Mouse (Mus musculus): ENCODE measurements around the gene Poc1b. TPM values are rescaled to one million over a fixed set of nuclear protein-coding genes. Genes with fewer than 3 reads are reported as not detected.

Gene Poc1b
- total and polyA plus RNA-seq, 3 experiments, result 5.6 to 54.0 (median 17.4) TPM

DNA sequence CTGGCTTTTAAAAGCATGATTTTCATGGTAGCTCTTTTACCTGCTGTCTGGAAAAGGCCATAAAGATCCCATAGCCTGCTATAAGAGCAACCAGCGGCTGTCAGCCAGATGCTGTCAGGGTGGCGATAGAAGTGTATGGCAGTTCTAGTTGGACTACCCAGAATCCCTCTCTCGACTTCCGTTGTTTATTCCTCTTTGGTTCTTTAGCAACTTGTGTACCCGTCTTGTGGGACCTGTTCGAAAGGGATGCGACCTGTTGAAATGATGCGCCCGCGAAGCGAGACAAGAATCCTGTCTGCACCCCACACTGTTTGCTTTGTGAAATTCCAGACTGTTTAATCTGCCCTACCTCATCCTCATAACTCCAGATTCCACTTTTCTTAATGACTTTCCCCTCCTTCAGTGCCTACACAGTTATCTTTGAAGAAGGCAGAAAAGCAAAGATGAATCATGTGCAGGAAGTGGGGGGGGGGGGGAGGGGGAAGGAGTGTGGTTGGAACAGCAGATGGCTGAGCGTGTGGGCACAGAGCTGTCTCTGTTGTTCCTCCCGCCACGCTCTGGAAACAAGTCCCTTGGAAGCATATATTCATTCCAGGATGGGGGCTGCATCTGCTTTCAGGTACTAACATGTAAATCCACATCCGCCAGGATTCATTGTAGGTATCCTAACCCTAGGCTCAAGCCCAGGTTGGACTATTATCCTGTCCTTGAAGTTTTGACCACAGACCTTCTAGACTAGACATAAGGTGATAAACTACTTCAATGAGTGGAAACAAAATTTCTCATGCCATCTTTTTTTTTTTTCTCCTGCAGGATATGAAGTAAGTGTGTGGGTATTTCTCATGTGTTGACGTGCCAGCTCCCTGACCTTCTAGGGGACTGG is 135.2 kb downstream of the Poc1b start:
- Histone ChIP-seq H3K9me3 (replicated peaks) (peaks cover 10% of the 10 kb centered on the region), H3K27me3 (ENCODE audit: insufficient read depth, low read length) (no peaks in the 10 kb centered on the region), H3K36me3 (replicated peaks) (no peaks in the 10 kb centered on the region), H3K4me1 (ENCODE audit: insufficient read depth, low read depth, low read length) (no peaks in the 10 kb centered on the region), H3K4me3 (ENCODE audit: low read depth, low read length) (no peak overlapping the region)
- TF ChIP-seq GATA1 (IDR thresholded peaks at IDR 0.05; ENCODE audit: borderline replicate concordance, low read length) (no peak), GATA2 (IDR thresholded peaks at IDR 0.05; ENCODE audit: borderline replicate concordance, low read depth, low read length) (no peak), CTCF (IDR thresholded peaks at IDR 0.05; ENCODE audit: low read depth, low read length) (no peak), TAL1 (conservative IDR thresholded peaks at IDR 0.05; ENCODE audit: low read depth, low read length) (no peak), POLR2AphosphoS5 (IDR thresholded peaks at IDR 0.05; ENCODE audit: insufficient replicate concordance, low read depth, low read length) (no peak)
- no peak for ATAC-seq (ENCODE audit: extremely low read depth, insufficient number of reproducible peaks, low FRiP score, poor library complexity, severe bottlenecking)
- DNase-seq (ENCODE audit: low spot score), result no peak

DNA sequence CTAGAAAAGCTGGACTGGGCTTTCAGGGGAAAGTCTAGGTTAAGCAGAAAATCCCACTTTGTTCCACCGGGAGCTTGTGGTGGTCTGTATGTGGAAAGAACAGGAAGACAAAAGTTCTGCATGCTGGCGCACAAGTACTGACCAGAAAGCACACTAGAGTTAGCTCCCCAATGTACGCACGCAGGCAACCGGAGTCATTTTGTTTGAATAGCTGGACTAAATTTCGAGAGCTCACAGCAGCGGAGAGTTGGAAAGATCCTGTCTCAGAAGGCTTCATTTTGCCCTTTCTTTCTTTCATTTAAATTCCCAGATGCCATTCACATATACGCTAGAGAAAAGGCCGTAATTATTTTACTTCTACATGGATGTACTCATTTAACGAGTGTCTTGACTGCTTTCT is 135.9 kb downstream of the Poc1b start:
- H3K9me3 ChIP-seq (replicated peaks), result peaks cover 8% of the 10 kb centered on the region
- H3K36me3 ChIP-seq (replicated peaks), result no peaks in the 10 kb centered on the region
- TF ChIP-seq POLR2AphosphoS5 (IDR thresholded peaks at IDR 0.05; ENCODE audit: insufficient replicate concordance, low read depth, low read length) (no peak), TAL1 (conservative IDR thresholded peaks at IDR 0.05; ENCODE audit: low read depth, low read length) (no peak), GATA1 (IDR thresholded peaks at IDR 0.05; ENCODE audit: borderline replicate concordance, low read length) (no peak), GATA2 (IDR thresholded peaks at IDR 0.05; ENCODE audit: borderline replicate concordance, low read depth, low read length) (no peak), CTCF (IDR thresholded peaks at IDR 0.05; ENCODE audit: low read depth, low read length) (no peak)
- H3K4me1 ChIP-seq (ENCODE audit: insufficient read depth, low read depth, low read length), result no peaks in the 10 kb centered on the region
- no peak for DNase-seq (ENCODE audit: low spot score)
- no peaks in the 10 kb centered on the region for H3K27me3 ChIP-seq (ENCODE audit: insufficient read depth, low read length)
- ATAC-seq (ENCODE audit: extremely low read depth, insufficient number of reproducible peaks, low FRiP score, poor library complexity, severe bottlenecking), result no peak; the same call in 1 of the 2 replicates
- H3K4me3 ChIP-seq (ENCODE audit: low read depth, low read length), result no peak overlapping the region

DNA sequence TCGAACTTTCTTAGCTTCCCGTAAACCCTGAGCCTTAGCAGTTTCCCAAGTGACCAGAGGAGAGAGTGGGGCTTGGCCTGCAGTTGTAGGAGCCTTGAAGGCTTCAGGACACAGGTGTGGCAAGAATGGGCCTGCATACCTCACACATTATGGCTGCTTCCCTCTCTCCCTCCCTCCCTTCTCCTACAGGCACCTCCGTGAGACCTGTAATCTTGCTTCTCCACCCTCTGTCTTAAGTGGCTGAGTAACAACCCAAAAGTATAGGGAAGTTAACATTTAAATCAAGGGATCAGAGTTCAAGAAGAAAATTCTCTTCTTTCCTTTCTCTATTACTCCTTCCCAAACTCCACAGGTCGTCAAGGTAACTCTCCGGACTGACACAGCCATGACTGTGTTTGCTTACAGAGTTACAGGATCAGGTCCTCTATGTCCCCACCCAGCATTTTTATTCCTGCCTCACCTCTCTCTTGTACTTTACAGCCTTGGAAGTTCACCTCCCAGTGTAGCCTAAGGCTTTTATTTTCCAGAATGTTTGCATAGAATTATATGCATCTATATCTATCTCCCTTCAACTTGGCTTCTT is 137.2 kb downstream of the Poc1b start:
- Histone ChIP-seq H3K27me3 (ENCODE audit: insufficient read depth, low read length) (no peaks in the 10 kb centered on the region), H3K4me1 (ENCODE audit: insufficient read depth, low read depth, low read length) (no peaks in the 10 kb centered on the region), H3K4me3 (ENCODE audit: low read depth, low read length) (no peak overlapping the region), H3K9me3 (replicated peaks) (peaks cover 8% of the 10 kb centered on the region), H3K36me3 (replicated peaks) (no peaks in the 10 kb centered on the region)
- DNase-seq (ENCODE audit: low spot score) (no peak), ATAC-seq (ENCODE audit: extremely low read depth, insufficient number of reproducible peaks, low FRiP score, poor library complexity, severe bottlenecking) (no peak)
- TF ChIP-seq GATA1 (IDR thresholded peaks at IDR 0.05; ENCODE audit: borderline replicate concordance, low read length), result no peak
- no peak for TF ChIP-seq CTCF (IDR thresholded peaks at IDR 0.05; ENCODE audit: low read depth, low read length)
- no peak for TF ChIP-seq GATA2 (IDR thresholded peaks at IDR 0.05; ENCODE audit: borderline replicate concordance, low read depth, low read length)
- no peak for TF ChIP-seq POLR2AphosphoS5 (IDR thresholded peaks at IDR 0.05; ENCODE audit: insufficient replicate concordance, low read depth, low read length)
- TF ChIP-seq TAL1 (conservative IDR thresholded peaks at IDR 0.05; ENCODE audit: low read depth, low read length), result no peak

DNA sequence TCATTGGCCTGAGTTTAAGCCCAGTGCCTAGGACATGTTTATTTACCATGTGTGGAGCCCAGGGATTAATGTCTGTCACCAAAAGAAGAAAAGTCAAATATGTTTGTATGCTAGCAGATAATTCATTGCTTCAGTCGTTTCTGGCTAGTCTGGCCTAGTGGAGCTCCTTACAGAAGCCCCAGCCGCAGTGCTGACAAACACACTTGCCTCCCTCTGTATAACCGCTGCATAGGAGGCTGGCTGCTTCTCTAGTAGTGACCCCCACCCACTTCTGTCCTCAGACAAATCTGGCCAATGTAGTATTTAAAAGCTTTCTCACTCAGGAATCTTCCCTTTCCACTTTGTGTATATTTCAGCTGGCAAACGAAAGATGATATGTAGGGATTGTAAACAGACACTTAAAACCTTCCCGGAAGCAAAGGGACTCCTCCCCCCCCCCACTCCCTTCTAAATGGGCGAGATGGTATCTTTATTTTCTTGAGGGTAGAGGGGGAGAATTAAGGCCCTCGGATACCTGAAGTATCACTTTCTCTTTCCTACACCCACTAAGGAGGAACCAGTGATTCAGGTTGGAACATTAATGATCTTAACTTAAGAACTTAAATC is 137.9 kb downstream of the Poc1b start:
- Histone ChIP-seq H3K4me1 (ENCODE audit: insufficient read depth, low read depth, low read length) (no peaks in the 10 kb centered on the region), H3K36me3 (replicated peaks) (no peaks in the 10 kb centered on the region), H3K9me3 (replicated peaks) (peaks cover 8% of the 10 kb centered on the region), H3K4me3 (ENCODE audit: low read depth, low read length) (no peak overlapping the region), H3K27me3 (ENCODE audit: insufficient read depth, low read length) (no peaks in the 10 kb centered on the region)
- no peak for DNase-seq (ENCODE audit: low spot score)
- TF ChIP-seq GATA2 (IDR thresholded peaks at IDR 0.05; ENCODE audit: borderline replicate concordance, low read depth, low read length), result no peak
- no peak for ATAC-seq (ENCODE audit: extremely low read depth, insufficient number of reproducible peaks, low FRiP score, poor library complexity, severe bottlenecking)

DNA sequence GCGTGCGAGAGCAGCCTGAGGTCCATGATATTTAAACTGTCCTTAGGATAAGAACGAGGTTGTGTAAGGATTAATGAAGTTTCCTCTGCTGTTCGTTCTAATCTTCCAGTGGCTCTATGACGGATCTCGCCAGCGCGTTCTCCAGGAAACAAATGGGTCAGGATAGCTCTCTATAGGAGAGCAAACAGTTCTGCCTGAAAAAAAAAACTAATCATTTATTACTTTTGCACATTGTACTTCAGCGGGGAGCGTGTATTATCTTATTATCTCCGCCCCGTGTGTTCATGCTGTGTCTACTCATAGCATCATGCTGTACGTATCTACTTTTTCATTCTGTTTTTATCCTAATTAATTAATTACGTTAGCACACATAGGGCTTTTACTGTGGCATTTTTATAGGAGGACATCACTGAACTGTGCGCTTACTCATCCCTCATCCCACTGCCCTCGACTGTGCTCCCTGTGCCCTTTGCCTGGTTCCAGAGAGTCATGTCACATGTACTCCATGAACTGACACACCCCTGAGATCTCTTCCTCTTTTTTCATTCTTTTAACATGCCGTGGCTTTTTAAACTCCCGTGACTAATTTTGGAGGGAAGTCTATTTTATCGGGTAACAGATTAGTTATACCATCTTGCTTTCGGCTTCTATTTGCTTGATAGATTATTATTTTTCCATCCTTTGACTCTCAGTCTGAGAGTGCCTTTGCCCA is 140.1 kb downstream of the Poc1b start:
- H3K27me3 ChIP-seq (ENCODE audit: insufficient read depth, low read length), result no peaks in the 10 kb centered on the region

More for the DNA sequence above, 140.1 kb downstream of the Poc1b start:
- Histone ChIP-seq H3K4me1 (ENCODE audit: insufficient read depth, low read depth, low read length) (no peaks in the 10 kb centered on the region), H3K4me3 (ENCODE audit: low read depth, low read length) (no peak overlapping the region), H3K36me3 (replicated peaks) (no peaks in the 10 kb centered on the region), H3K9me3 (replicated peaks) (no peaks in the 10 kb centered on the region; the same call in 1 of the 2 replicates)
- DNase-seq (ENCODE audit: low spot score), result no peak
- TF ChIP-seq POLR2AphosphoS5 (IDR thresholded peaks at IDR 0.05; ENCODE audit: insufficient replicate concordance, low read depth, low read length), result no peak
- TF ChIP-seq GATA2 (IDR thresholded peaks at IDR 0.05; ENCODE audit: borderline replicate concordance, low read depth, low read length), result no peak
- no peak for TF ChIP-seq CTCF (IDR thresholded peaks at IDR 0.05; ENCODE audit: low read depth, low read length)
- no peak for TF ChIP-seq GATA1 (IDR thresholded peaks at IDR 0.05; ENCODE audit: borderline replicate concordance, low read length)
- no peak for TF ChIP-seq TAL1 (conservative IDR thresholded peaks at IDR 0.05; ENCODE audit: low read depth, low read length)
- no peak for ATAC-seq (ENCODE audit: extremely low read depth, insufficient number of reproducible peaks, low FRiP score, poor library complexity, severe bottlenecking)

Other genes starting within 250 kb of the Poc1b start
- 118 and 160 TPM in 2 replicates for gene Atp2b1, start 192.6 kb upstream of the Poc1b start, total RNA-seq (2014; fragmentation: Nextera tagmentation)
- 55.4 and 65.1 TPM in 2 replicates for gene Atp2b1, start 192.6 kb upstream of the Poc1b start, total RNA-seq (2017)
- 18.1 and 18.5 TPM in 2 replicates for gene Atp2b1, start 192.6 kb upstream of the Poc1b start, polyA plus RNA-seq (2012)
- 4.2 and 4.6 TPM in 2 replicates for gene Galnt4, start 1.1 kb downstream of the Poc1b start, total RNA-seq (2014; fragmentation: Nextera tagmentation)
- gene Galnt4, start 1.1 kb downstream of the Poc1b start, total RNA-seq (2017), result 4.5 and 4.8 TPM in 2 replicates
- gene Galnt4, start 1.1 kb downstream of the Poc1b start, polyA plus RNA-seq (2012), result 0.76 and 1.1 TPM in 2 replicates
- gene Phxr2, start 19.3 kb downstream of the Poc1b start, total RNA-seq (2014; fragmentation: Nextera tagmentation), result not detected in 2 replicates
- gene Phxr2, start 19.3 kb downstream of the Poc1b start, total RNA-seq (2017), result not detected in 2 replicates
- gene Phxr2, start 19.3 kb downstream of the Poc1b start, polyA plus RNA-seq (2012), result not detected in 2 replicates
- gene Dusp6, start 156.2 kb downstream of the Poc1b start, total RNA-seq (2014; fragmentation: Nextera tagmentation), result not detected in 2 replicates
- gene Dusp6, start 156.2 kb downstream of the Poc1b start, total RNA-seq (2017), result 0.27 TPM in 1 of 2 replicates, not detected in the other
- not detected in 2 replicates for gene Dusp6, start 156.2 kb downstream of the Poc1b start, polyA plus RNA-seq (2012)

Measured in G1E (cell line).